Mouse (Mus musculus) ovary, postnatal 36 days (tissue): ENCODE data around the gene Frmd4b.

Source experiments
- DNase-seq: peaks from one replicate; pipeline ENCODE4 v3.0.0; 2022; ENCODE audit warnings: low spot score, mixed read lengths

Frmd4b gene

GRCm38 (mm10) chr6:97579704-97580103 is 37.6 kb downstream of the Frmd4b start:
- DNase-seq = no peak

- no peak for DNase-seq
Observed at GRCm38 (mm10) chr6:97578210-97578609, 39.1 kb downstream of the Frmd4b start.

DNA sequence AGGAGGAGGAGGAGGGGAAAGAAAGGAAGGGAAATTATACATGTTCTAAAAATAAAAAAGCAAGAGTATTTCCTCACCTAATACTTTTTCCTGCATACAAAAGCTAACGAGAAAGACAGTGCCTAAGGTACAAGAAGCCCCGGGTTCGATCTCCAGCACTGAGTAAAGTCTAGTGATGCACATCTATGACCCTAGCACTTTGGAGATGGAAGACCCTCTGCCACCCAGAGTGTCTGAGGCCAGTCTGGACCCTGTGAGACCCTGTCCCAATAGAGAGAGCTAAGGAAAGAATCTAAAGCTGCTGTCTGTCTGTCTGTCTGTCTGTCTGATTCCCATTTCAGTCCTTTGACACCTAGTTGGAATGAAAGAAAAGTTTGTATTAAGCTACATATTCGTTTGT is 40.0 kb downstream of the Frmd4b start:
- DNase-seq = no peak

GRCm38 (mm10) chr6:97576565-97577346 is 40.6 kb downstream of the Frmd4b start:
- DNase-seq = no peak

DNA sequence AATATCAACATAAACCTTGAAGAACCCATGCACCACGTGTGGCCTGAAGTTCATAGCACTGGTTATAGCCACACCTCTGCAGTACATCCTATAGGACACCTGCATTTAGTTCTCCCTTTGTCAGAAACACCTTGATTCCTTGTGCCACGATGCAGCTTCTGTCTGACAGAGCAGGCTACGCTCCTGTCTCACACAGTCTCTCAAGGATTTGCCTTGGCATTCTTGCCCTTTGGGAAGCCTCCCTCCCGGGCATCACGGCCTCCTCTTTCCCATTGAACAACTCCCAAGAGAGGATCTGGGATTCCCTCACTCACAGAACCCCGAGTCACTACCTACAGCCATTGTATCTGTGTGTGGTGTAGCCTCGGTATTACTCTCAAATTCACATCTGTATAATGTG is 41.2 kb downstream of the Frmd4b start:
- DNase-seq = no peak

GRCm38 (mm10) chr6:97574973-97575372 is 42.4 kb downstream of the Frmd4b start:
- no peak for DNase-seq

- DNase-seq = no peak
Observed at GRCm38 (mm10) chr6:97572226-97572625, 45.1 kb downstream of the Frmd4b start.

DNA sequence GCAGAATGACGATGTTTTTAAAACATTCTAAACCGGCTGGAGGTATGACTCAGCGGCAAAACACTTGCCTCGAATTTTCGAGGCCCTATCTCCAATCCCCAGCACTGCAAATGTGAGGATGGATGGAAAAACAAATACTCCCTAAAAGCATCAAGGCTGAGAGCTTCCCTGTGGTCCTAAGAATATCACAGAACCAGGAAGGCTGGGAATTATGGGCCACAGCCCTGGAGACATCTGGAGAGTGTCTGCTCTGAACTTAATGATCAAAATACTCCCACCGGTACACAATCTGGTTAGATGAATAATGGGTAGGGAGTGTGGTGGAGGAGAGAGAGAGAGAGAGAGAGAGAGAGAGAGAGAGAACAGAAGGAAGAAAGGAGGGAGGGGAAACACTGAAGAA is 48.8 kb downstream of the Frmd4b start:
- no peak for DNase-seq

DNA sequence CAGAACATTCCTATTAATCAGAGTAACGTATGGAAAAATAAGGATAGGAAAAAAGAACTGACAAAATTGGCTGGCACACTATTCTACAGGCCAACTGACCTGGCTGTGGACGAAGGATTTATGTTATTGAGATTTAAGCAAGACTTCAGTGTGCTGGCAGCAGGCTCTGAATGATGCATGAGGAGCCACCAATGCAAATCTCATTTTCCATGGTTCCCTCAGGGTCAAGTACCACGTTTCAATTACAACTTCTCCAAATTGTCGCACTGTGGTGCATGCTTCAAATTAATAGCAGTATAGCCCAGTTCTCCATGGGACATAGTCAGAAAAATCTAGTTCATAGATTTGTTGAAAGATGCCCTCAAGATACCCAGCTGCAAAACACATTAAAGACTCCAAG is 50.6 kb downstream of the Frmd4b start:
- DNase-seq = no peak

DNA sequence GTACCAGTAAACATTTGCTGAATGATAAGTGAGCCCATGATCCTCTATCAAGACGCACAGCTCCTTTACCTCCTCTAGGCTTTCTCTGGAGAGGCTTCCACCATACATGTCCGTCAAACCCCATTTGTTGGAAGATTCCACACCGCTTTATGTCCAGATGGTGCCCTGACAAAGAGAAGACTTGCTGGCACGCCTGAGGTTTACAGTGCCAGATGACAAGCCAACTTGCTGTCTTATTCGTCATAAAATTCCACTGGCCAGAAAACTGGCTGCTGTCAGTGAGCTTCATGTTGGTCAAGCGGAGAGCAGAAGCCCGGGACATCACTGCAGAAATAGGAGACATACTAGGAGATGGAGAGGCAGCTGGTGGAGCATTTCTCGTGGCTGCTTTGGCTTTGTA is 60.2 kb downstream of the Frmd4b start:
- no peak for DNase-seq

DNA sequence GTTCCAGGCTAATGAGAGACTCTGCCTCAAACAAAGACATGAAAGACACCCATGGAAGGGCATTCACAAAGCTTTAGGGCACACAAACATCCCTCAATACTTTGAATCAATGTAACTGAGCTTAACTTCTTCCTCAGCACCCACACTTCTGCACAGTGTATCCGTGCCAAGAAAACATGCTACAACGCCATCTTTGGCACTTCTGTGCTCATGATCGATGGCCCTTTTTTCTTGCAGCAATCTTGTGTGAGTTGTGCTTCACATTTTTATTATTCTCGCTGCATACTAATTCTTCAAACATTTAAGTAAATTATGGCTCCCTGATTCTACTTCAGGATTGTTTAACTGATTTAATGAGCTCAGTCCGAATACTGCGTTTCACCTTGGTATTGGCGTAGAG is 61.7 kb downstream of the Frmd4b start:
- DNase-seq = no peak

DNA sequence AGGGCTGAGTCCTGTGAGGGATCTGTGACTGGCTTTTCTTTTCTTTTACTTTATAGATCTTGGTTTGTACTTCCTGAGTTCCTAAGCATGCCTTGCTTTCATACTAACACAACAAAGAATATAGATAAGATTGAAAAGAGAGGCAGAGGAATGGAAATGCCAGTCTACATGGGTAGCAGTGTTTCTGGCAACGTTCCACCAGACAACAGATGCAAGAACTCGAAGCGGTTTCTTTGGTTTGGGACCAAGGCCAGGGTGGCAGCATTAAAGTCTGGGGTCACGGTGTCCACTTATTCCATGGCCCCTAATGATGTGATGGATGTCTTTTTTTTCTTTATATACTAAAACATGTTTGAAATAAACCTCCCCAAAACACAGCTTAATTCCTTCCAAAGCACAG is 63.9 kb downstream of the Frmd4b start:
- DNase-seq = no peak

DNA sequence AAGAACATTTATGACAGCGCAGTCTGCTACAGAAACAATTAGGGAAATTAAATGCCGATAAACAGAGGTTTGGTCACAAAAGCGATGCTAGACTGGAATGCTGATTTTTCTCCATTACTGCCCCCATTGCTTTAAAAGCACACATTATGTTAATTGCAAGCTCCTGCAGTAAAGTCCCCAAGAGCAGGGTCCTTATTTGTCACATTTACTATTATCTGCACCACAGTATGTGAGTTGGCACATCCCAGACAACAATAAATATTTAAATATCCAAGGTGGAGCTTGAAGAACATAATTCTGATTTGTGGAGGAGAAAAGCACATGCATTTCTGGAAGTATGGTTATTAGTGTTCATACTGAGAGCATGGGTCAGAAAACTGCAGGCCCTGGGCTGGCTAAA is 64.8 kb downstream of the Frmd4b start:
- no peak for DNase-seq

DNA sequence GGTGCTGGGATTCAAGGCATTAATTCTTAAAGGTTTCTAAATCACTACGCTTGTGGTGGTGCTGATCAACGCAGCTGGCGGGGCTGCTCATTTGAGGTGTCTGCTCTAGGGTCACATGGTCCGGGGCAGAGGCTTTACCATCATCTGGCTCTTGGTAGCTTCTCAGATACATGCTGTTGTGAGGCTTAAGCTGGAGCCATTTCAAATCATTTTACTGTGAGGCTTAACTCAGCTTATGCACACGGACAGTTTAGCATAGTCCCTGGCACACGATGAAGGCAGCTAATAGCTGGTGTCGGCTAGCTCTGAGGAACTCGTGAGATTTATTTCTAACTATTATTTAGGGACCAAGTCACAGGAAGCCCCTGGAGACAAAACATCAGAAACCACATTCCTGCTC is 65.5 kb downstream of the Frmd4b start:
- DNase-seq = no peak

- no peak for DNase-seq
Observed at GRCm38 (mm10) chr6:97551161-97551560, 66.2 kb downstream of the Frmd4b start.

DNA sequence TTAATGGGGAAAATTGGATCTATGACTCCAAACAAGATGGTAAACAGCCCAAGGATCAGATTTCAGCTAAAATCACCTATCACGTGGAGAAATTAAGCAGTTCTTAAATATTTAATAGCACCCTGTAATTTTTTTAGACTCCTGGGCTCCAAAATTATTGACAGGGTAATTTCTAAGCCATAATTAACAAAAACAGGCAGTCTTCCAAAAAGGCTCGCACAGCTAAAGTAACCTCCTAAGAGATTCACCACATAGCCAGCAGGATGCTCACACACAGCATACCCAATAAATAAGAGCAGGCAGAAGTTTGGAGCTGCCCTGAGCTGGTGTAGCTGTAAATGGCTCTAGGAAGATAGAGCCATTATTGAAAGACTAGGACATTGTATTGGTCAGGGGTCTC is 76.9 kb downstream of the Frmd4b start:
- no peak for DNase-seq

GRCm38 (mm10) chr6:97535763-97536445 is 81.4 kb downstream of the Frmd4b start:
- DNase-seq = no peak

DNA sequence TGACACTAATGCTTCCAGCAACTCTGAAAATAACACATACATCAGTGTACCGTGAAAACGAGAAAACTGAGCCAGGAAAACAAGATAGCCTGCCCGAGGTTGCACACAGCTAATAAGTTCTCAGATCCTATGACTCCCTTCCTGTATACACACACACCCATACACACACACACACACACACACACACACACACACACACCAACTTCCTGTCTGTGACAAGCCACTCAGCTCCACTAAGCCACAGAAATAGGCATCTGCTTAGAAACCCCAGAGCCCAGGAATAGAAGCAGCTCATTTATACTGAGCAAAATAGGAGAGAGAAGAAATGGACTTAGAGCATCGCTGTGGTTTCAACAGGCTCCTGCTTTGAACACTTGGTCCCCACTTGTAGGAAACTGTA is 86.3 kb downstream of the Frmd4b start:
- DNase-seq = no peak

DNA sequence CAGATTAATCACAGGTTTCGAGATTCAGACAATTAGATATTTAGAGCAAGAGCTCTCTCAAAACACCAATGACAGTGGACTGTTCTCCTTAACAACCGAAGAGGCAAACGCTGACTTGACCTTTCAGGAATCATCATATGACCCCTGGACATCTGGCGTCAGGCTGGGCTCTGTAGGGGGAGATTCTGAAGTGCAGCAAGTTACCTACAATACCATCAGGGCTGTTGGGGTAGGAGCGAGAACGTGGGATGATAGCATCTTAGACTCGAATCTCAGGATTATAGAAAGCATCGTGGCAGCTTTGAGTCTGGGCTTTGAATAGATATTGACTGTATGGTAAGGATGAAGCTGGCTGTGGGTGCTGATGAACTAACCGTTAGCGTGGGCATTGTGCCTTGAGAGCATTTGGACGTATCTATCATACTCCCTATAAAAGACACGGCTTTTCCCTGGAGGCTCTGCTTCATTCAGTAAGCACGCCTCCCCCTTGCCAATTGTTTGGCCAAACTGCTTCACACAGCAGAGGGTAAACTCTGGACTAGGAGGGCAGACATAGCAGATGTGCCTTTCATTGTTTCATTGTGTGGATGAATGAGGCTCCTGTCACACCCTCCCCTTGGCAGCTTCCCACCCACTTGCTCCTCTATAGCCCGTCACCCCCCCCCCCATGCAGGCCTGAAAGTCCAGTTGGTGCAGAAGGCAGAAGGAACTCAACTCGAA is 88.2 kb downstream of the Frmd4b start:
- DNase-seq = no peak

- DNase-seq = peak; percentile 48
Observed at GRCm38 (mm10) chr6:97526092-97526491, 91.2 kb downstream of the Frmd4b start.

DNA sequence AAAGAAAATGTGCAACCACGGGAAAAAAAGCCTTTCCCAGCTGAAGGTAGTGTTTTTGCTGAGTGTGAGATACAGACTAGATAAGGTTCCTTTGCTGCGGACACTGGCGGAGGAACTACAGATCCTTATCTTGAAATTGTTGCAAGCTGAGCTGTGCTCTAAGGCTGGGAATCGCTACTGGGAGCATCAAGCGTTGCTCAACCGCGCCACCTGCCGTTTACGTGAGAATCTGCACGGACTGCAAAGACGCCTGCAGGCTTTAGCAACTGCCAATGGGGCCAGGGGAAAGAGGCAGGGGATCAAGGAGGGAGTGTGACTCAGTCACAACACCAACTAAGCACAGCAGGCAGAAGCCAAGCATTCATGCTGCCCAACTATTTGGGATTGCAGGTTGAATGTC is 94.2 kb downstream of the Frmd4b start:
- DNase-seq = peak; percentile 75

DNA sequence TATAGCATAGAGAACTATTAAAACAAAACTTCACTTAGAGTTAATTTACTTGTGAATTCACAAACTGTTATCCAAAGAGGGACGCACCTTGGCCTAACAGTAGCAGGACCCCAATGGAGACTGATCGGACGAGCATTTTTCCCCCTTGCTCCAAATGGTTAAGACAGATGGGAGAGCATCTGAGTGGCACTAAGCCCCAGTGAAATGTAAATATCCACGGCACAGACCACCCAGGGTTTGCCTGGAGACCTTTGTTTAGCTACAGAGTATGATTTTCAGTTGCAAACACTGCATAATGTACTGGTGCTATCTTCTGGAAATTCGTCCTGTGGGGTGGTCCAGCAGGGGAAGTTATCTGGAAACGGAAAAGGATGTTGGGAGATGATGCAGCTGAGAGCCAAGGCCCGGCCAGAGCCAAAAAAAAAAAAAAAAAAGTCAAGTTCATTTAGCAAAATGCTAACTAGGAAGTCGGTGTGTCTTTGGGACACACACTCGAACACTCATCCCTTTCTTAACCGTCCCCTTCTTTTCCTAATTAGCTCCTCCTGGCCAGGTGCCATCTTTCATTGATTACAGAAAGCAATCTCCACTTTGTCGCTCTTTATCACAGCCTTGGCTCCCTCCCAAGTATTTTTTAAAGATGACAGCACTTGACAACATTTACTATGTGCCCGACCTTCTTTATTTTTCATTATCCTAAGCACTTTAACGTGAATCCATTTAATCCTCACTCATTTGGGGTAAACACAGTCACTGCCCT is 95.9 kb downstream of the Frmd4b start:
- DNase-seq = no peak
